Mouse (Mus musculus): ENCODE data around the gene 9530003J23Rik. TPM values are rescaled to one million over a fixed set of nuclear protein-coding genes. Genes with fewer than 3 reads are reported as not detected.

9530003J23Rik gene
- total and polyA plus RNA-seq, 3 experiments: not detected

DNA sequence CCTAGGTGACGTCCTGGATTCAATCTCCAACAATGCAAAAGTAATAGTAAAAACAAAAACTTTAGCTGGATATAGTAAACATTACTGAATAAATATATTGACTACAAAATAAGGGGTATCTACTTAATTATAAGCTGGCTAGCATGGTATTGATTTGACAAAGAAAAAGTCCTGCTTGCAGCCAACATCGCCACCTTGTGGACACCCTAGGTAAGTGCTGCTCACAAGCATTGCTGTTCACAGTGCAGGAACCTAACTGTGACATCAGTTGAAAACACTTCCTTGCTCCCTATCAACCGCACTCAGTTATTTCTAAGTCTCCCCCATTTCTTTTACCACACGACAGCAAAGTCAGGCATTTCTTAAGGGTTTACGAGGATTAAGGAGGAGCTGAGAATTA, 21.7 kb downstream of the 9530003J23Rik start:
- dilution Hi-C loops (cut with MboI; ENCODE audit: extremely low pct_ligation_motif_present, extremely low pct_unique_long_range_greater_than_20kb, low sequenced_read_pairs): no loop called here
- Histone ChIP-seq H3K4me2 (ENCODE audit: insufficient read depth, low read depth, poor library complexity, severe bottlenecking) (no peak overlapping the region), H3K27ac (ENCODE audit: insufficient read depth, low read depth) (no peak overlapping the region)

DNA sequence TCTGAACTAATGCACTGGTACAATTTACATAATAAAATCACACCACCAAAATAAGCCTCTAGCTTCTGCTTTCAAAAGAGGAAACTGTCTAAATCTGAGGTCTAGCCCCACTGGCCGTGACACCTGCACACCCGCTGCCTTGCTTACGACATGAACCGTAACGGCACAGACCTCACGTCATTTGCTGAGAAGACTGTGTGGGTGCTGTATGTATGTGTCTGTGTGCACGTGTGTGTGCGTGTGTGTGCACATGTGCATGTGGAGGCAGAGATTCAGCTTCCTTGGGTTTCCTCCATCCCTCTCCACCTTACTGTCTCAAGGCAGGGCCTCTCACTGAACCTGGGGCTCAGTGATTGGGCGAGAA, 22.4 kb downstream of the 9530003J23Rik start:
- no peak overlapping the region for H3K4me3 ChIP-seq (replicated peaks in 1 of 3; ENCODE audit: low read depth in 2 of 3, low read length in 2 of 3, poor library complexity in 1 of 3)
- H3K9me3 ChIP-seq (replicated peaks; ENCODE audit: low read length): no peaks in the 10 kb centered on the region
- H3K79me2 ChIP-seq (replicated peaks; ENCODE audit: control insufficient read depth, extremely low read depth, insufficient read depth, poor library complexity, severe bottlenecking): no peaks in the 10 kb centered on the region
- H3K36me3 ChIP-seq (replicated peaks in 1 of 2; ENCODE audit: control insufficient read depth in 1 of 2, insufficient read depth in 1 of 2, low read length in 1 of 2): peaks cover 43 to 88% of the 10 kb centered on the region in 2 experiments
- H3K9ac ChIP-seq (ENCODE audit: insufficient read depth, low read depth): no peak overlapping the region
- peaks cover 0 to 51% of the 10 kb centered on the region in 2 experiments; a peak in 2 of 4 replicates for H3K4me1 ChIP-seq (ENCODE audit: control insufficient read depth in 1 of 2, insufficient read depth in 2 of 2)
- in situ Hi-C loops (cut with MboI; ENCODE audit: low pct_ligation_motif_present, low pct_unique_long_range_greater_than_20kb, low sequenced_read_pairs): loop anchor here (25.0 kb wide), 1 partner anchor 279 kb away; no protein-coding TSS in a partner anchor
- dilution Hi-C loops (cut with MboI; ENCODE audit: extremely low pct_ligation_motif_present, extremely low pct_unique_long_range_greater_than_20kb, low sequenced_read_pairs): no loop called here
- no peak overlapping the region for H3K27ac ChIP-seq (ENCODE audit: insufficient read depth, low read depth)
- H3K4me2 ChIP-seq (ENCODE audit: insufficient read depth, low read depth, poor library complexity, severe bottlenecking): no peak overlapping the region
- TF ChIP-seq ZMIZ1 (IDR thresholded peaks at IDR 0.05; ENCODE audit: low read depth, low read length) (no peak), TCF12 (IDR thresholded peaks at IDR 0.05; ENCODE audit: low read depth, low read length) (no peak), ZNF384 (IDR thresholded peaks at IDR 0.05; ENCODE audit: low read depth, low read length) (no peak), RCOR1 (conservative IDR thresholded peaks at IDR 0.05; ENCODE audit: low read depth, low read length) (no peak), NELFE (IDR thresholded peaks at IDR 0.05; ENCODE audit: low read depth, low read length) (no peak), MYC (IDR thresholded peaks at IDR 0.05; ENCODE audit: low read depth, low read length) (no peak), JUN (IDR thresholded peaks at IDR 0.05; ENCODE audit: insufficient read depth, low read depth, low read length) (no peak), USF1 (IDR thresholded peaks at IDR 0.05; ENCODE audit: low read depth, low read length) (no peak), CTCF (conservative IDR thresholded peaks at IDR 0.05 in 1 of 2, IDR thresholded peaks at IDR 0.05 in 1 of 2; ENCODE audit: low read depth in 2 of 2, low read length in 2 of 2) (no peak), POLR2A (IDR thresholded peaks at IDR 0.05; ENCODE audit: low read depth, low read length) (no peak), MXI1 (IDR thresholded peaks at IDR 0.05; ENCODE audit: low read depth, low read length) (no peak), SMC3 (IDR thresholded peaks at IDR 0.05; ENCODE audit: low read depth, low read length) (no peak), ZC3H11A (IDR thresholded peaks at IDR 0.05; ENCODE audit: low read depth, low read length) (no peak), CHD2 (IDR thresholded peaks at IDR 0.05; ENCODE audit: low read length) (no peak), UBTF (IDR thresholded peaks at IDR 0.05; ENCODE audit: low read depth, low read length) (no peak), JUND (conservative IDR thresholded peaks at IDR 0.05; ENCODE audit: low read depth, low read length) (no peak)
- peak; percentile 60 for DNase-seq (ENCODE audit: extremely low read depth)
- no peaks in the 10 kb centered on the region for H3K27me3 ChIP-seq (replicated peaks)

More for the DNA sequence above, 21.7 kb downstream of the 9530003J23Rik start:
- in situ Hi-C loops (cut with MboI; ENCODE audit: low pct_ligation_motif_present, low pct_unique_long_range_greater_than_20kb, low sequenced_read_pairs): loop anchor here (25.0 kb wide), 1 partner anchor 279 kb away; no protein-coding TSS in a partner anchor
- H3K4me3 ChIP-seq (replicated peaks in 1 of 3; ENCODE audit: low read depth in 2 of 3, low read length in 2 of 3, poor library complexity in 1 of 3): no peak overlapping the region
- peak; percentile 36 for TF ChIP-seq SMC3 (IDR thresholded peaks at IDR 0.05; ENCODE audit: low read depth, low read length)
- no peak for TF ChIP-seq CHD1 (IDR thresholded peaks at IDR 0.05; ENCODE audit: low read depth, low read length)
- TF ChIP-seq ZC3H11A (IDR thresholded peaks at IDR 0.05; ENCODE audit: low read depth, low read length): no peak
- TF ChIP-seq KAT2A (IDR thresholded peaks at IDR 0.05; ENCODE audit: insufficient replicate concordance, low read length): no peak
- no peak for TF ChIP-seq ZMIZ1 (IDR thresholded peaks at IDR 0.05; ENCODE audit: low read depth, low read length)
- TF ChIP-seq RAD21 (IDR thresholded peaks at IDR 0.05; ENCODE audit: low read depth, low read length): peak; percentile 46
- TF ChIP-seq CTCF (conservative IDR thresholded peaks at IDR 0.05 in 1 of 2, IDR thresholded peaks at IDR 0.05 in 1 of 2; ENCODE audit: low read depth in 2 of 2, low read length in 2 of 2): peak; percentile 71 to 91
- H3K4me1 ChIP-seq (ENCODE audit: control insufficient read depth in 1 of 2, insufficient read depth in 2 of 2): peaks cover 0 to 48% of the 10 kb centered on the region in 2 experiments; a peak in 2 of 4 replicates
- H3K9me3 ChIP-seq (replicated peaks; ENCODE audit: low read length): no peaks in the 10 kb centered on the region
- peaks cover 50 to 90% of the 10 kb centered on the region in 2 experiments for H3K36me3 ChIP-seq (replicated peaks in 1 of 2; ENCODE audit: control insufficient read depth in 1 of 2, insufficient read depth in 1 of 2, low read length in 1 of 2)
- no peak overlapping the region for H3K9ac ChIP-seq (ENCODE audit: insufficient read depth, low read depth)
- no peaks in the 10 kb centered on the region; the same call in 1 of the 2 replicates for H3K79me2 ChIP-seq (replicated peaks; ENCODE audit: control insufficient read depth, extremely low read depth, insufficient read depth, poor library complexity, severe bottlenecking)
- DNase-seq (ENCODE audit: extremely low read depth): peak; percentile 63
- H3K27me3 ChIP-seq (replicated peaks): no peaks in the 10 kb centered on the region
